Mouse (Mus musculus): Measurements from ENCODE around the gene Mad1l1. TPM values are rescaled to one million over a fixed set of nuclear protein-coding genes. Genes with fewer than 3 reads are reported as not detected.
A peak's percentile ranks its signal among the peaks of the same experiment; 100 is the strongest.

Mad1l1 gene
- polyA plus RNA-seq, 1 experiment from 2014 or later: 37.4 TPM

DNA sequence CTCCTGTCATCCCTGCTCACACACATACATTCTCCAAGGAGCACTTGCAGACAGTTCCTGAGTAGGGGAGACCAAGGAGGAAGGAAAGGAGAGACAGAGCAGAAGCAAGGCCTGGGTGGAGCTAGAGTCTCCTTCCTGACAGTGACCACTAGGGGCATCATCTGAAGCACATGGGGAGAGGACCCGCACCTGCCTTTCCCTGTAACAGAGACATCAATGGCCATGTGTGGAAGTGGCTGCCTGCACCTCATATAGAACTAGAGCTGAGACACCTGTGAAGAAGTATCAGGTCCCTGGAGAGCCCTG, 286.4 kb downstream of the Mad1l1 start:
- H3K27me3 ChIP-seq (ENCODE audit: control insufficient read depth, insufficient read depth, low read length): no peaks in the 10 kb centered on the region
- no peaks in the 10 kb centered on the region for H3K9me3 ChIP-seq (replicated peaks; ENCODE audit: control insufficient read depth, low read length)
- no peak overlapping the region for H3K4me3 ChIP-seq (replicated peaks; ENCODE audit: low read length)
- H3K36me3 ChIP-seq (ENCODE audit: control insufficient read depth, insufficient read depth, low read length): no peaks in the 10 kb centered on the region
- H3K27ac ChIP-seq (ENCODE audit: low read length): no peak overlapping the region
- no peak overlapping the region for H3K9ac ChIP-seq (ENCODE audit: low read length)
- H3K4me2 ChIP-seq (ENCODE audit: low read depth, low read length): no peak overlapping the region
- WGBS: 18% methylated on average over 1 of the region's 1 CpGs
- H3K4me1 ChIP-seq (ENCODE audit: control insufficient read depth, insufficient read depth, low read length): no peaks in the 10 kb centered on the region; the same call in 1 of the 2 replicates
- ATAC-seq (ENCODE audit: insufficient read depth, low FRiP score): no peak

DNA sequence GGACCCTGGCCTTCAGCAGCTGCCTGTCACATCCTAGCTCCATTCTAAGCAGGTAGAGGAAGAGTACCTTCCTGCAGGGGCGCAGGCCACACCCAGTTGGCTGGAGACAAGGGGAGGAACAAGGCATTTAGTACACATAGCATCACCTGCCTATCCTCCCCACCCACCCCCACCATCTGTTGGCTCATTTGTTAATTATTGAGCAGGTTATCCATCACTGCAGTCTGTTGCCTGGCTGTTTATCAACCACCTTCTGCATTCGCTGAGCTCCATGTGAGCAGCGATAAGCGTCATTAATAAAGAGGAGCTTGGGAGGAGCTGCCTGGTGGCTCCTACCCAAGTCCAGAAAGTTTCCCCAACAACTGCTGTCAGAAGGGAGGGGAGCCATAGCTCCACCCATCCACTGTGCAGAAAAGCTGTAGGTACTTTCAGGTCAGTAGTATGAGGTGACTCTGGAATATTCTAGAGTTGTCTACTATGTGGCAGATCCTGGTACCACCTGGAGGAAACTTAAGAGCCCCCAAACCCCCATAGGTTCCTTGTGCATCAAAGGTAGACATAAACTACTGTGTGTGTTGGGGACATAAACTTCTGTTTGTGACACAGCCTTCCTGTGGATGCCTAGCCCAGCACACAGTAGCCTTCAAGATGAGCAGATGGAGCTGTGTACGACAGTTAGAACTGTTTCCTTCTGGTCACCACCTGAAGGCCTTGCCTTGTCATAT, 286.9 kb downstream of the Mad1l1 start:
- Histone ChIP-seq H3K36me3 (ENCODE audit: control insufficient read depth, insufficient read depth, low read length) (no peaks in the 10 kb centered on the region), H3K4me3 (replicated peaks; ENCODE audit: low read length) (no peak overlapping the region), H3K4me1 (ENCODE audit: control insufficient read depth, insufficient read depth, low read length) (no peaks in the 10 kb centered on the region; the same call in 1 of the 2 replicates), H3K27me3 (ENCODE audit: control insufficient read depth, insufficient read depth, low read length) (no peaks in the 10 kb centered on the region), H3K9ac (ENCODE audit: low read length) (no peak overlapping the region), H3K27ac (ENCODE audit: low read length) (no peak overlapping the region), H3K4me2 (ENCODE audit: low read depth, low read length) (no peak overlapping the region), H3K9me3 (replicated peaks; ENCODE audit: control insufficient read depth, low read length) (no peaks in the 10 kb centered on the region)
- WGBS: 68% methylated on average over 5 of the region's 5 CpGs
- peak; percentile 48; the same call in 1 of the 2 replicates for ATAC-seq (ENCODE audit: insufficient read depth, low FRiP score)

DNA sequence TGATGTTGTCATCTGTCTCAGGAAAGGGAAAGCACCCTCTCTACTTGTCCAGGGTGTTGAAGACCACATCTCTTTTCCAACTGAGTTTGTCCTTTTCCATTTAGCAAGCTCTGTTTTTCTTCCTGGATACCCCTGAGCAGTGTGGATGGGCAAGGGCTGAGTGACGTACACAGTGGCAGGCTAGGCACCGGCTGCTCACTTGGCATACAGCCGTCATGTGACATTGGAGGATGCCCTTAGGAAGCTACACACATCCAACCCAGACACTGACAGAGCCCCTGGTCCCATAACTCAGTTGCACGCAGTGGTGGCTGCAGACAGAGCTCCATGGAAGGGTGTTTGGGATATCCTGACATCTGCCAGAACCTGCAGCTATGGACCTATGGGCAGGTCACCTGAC, 295.0 kb downstream of the Mad1l1 start:
- no peaks in the 10 kb centered on the region for H3K9me3 ChIP-seq (replicated peaks; ENCODE audit: control insufficient read depth, low read length)

DNA sequence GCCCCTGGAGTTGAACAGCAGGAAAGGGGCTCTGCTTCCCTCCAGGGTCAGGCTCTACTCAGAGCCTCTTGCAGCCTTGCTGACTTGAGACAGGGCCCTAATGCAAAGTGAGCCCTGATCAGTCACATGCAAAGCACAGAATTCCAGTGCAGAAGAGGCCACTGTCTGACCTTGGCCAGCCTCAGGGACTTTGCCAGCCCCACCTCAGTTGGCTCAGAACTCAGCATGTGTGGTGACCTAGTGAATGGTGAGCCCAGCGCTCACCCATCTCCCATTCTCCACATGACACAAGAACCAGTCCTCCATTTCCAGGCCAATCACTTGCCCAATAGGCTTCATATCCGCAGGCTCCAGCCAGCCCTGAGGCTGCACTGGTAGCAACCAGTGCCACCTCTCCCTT, 296.1 kb downstream of the Mad1l1 start:
- H3K9me3 ChIP-seq (replicated peaks; ENCODE audit: control insufficient read depth, low read length): no peaks in the 10 kb centered on the region
- no peak overlapping the region for H3K9ac ChIP-seq (ENCODE audit: low read length)
- ATAC-seq (ENCODE audit: insufficient read depth, low FRiP score): no peak
- no peaks in the 10 kb centered on the region for H3K36me3 ChIP-seq (ENCODE audit: control insufficient read depth, insufficient read depth, low read length)
- H3K27me3 ChIP-seq (ENCODE audit: control insufficient read depth, insufficient read depth, low read length): no peaks in the 10 kb centered on the region
- H3K27ac ChIP-seq (ENCODE audit: low read length): no peak overlapping the region
- no peaks in the 10 kb centered on the region for H3K4me1 ChIP-seq (ENCODE audit: control insufficient read depth, insufficient read depth, low read length)
- H3K4me2 ChIP-seq (ENCODE audit: low read depth, low read length): no peak overlapping the region
- 89% methylated on average over 2 of the region's 2 CpGs for WGBS
- no peak overlapping the region for H3K4me3 ChIP-seq (replicated peaks; ENCODE audit: low read length)

More for the DNA sequence above, 295.0 kb downstream of the Mad1l1 start:
- 94% methylated on average over 4 of the region's 4 CpGs for WGBS
- no peak for ATAC-seq (ENCODE audit: insufficient read depth, low FRiP score)
- Histone ChIP-seq H3K27me3 (ENCODE audit: control insufficient read depth, insufficient read depth, low read length) (no peaks in the 10 kb centered on the region), H3K4me3 (replicated peaks; ENCODE audit: low read length) (no peak overlapping the region), H3K9ac (ENCODE audit: low read length) (no peak overlapping the region), H3K27ac (ENCODE audit: low read length) (no peak overlapping the region), H3K36me3 (ENCODE audit: control insufficient read depth, insufficient read depth, low read length) (no peaks in the 10 kb centered on the region), H3K4me1 (ENCODE audit: control insufficient read depth, insufficient read depth, low read length) (no peaks in the 10 kb centered on the region), H3K4me2 (ENCODE audit: low read depth, low read length) (no peak overlapping the region)

DNA sequence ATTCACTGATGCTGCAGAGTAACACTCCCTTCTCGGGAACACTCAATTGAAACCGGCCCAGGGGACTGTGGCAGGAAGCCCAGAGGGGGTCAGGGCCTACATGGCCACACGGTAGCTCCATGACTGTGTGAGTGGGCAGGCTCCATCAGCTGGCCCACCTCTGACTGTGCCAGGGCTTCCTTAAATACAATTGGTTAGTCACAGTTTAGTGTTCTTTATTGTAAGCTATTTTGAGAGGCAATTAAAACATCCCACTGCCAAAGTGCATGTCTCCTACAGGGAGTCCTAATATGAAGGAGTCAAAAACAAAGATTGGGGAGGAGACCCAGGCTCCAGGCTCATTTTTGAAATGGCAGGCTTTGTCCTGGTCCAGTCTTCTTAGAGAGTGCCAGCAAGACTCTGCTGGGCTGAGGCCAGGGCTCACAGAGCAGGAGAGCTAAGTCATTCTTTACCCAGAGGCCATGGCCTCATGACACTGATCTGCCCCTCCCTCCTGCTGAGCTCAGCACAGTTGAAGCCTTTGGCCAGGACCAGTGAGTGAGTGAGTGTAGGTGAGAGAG, 297.3 kb downstream of the Mad1l1 start:
- ATAC-seq (ENCODE audit: insufficient read depth, low FRiP score): no peak; the same call in 1 of the 2 replicates
- H3K36me3 ChIP-seq (ENCODE audit: control insufficient read depth, insufficient read depth, low read length): no peaks in the 10 kb centered on the region
- 48% methylated on average over 3 of the region's 3 CpGs for WGBS
- no peak overlapping the region for H3K4me2 ChIP-seq (ENCODE audit: low read depth, low read length)
- H3K4me1 ChIP-seq (ENCODE audit: control insufficient read depth, insufficient read depth, low read length): no peaks in the 10 kb centered on the region
- H3K27ac ChIP-seq (ENCODE audit: low read length): no peak overlapping the region
- H3K27me3 ChIP-seq (ENCODE audit: control insufficient read depth, insufficient read depth, low read length): no peaks in the 10 kb centered on the region
- no peaks in the 10 kb centered on the region for H3K9me3 ChIP-seq (replicated peaks; ENCODE audit: control insufficient read depth, low read length)
- no peak overlapping the region for H3K4me3 ChIP-seq (replicated peaks; ENCODE audit: low read length)
- no peak overlapping the region for H3K9ac ChIP-seq (ENCODE audit: low read length)

DNA sequence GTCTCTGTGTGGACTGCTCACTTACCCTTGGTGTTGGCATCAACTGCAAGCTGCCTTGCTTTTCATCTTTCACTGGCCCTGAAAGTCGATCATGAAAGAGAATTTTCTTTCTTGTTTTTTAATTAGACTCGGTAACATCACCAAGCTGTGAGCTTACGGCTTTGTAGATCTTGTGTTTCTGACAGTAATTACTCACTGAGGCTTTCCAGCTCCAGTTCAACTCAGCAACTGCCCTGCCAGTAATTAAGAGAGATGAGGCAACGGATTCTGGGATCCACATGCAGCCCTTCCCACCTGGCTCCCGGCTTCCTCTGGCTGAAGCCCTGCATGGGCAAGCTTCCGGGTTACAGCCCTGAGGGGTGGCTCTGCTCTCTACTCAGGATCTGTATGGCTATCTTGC, 298.5 kb downstream of the Mad1l1 start:
- H3K4me2 ChIP-seq (ENCODE audit: low read depth, low read length): no peak overlapping the region
- no peaks in the 10 kb centered on the region for H3K27me3 ChIP-seq (ENCODE audit: control insufficient read depth, insufficient read depth, low read length)
- H3K4me1 ChIP-seq (ENCODE audit: control insufficient read depth, insufficient read depth, low read length): no peaks in the 10 kb centered on the region
- H3K36me3 ChIP-seq (ENCODE audit: control insufficient read depth, insufficient read depth, low read length): no peaks in the 10 kb centered on the region
- H3K27ac ChIP-seq (ENCODE audit: low read length): no peak overlapping the region
- H3K9me3 ChIP-seq (replicated peaks; ENCODE audit: control insufficient read depth, low read length): no peaks in the 10 kb centered on the region
- WGBS: 79% methylated on average over 6 of the region's 6 CpGs
- H3K4me3 ChIP-seq (replicated peaks; ENCODE audit: low read length): no peak overlapping the region
- no peak overlapping the region for H3K9ac ChIP-seq (ENCODE audit: low read length)
- ATAC-seq (ENCODE audit: insufficient read depth, low FRiP score): no peak

DNA sequence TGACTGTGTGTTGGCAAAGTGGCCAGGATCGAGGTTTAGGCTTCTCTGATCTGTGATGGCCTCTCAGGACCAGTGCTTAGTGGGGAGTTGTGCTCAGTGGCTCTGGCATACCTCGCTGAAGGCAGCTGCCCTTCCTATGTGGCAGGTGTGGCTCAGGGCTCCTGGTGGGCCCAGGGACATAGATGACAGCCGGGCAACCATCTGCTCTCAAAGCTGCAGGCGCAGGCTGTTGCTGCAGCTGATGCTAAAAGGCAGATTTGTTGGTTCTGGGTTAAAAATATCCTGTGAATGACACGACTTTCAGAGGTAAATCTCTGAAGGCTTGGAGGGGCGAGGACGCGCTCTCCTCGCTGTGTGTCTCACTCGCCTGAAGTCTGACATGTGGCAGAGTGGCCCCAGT, 299.6 kb downstream of the Mad1l1 start:
- 81% methylated on average over 10 of the region's 10 CpGs for WGBS
- H3K4me3 ChIP-seq (replicated peaks; ENCODE audit: low read length): no peak overlapping the region

DNA sequence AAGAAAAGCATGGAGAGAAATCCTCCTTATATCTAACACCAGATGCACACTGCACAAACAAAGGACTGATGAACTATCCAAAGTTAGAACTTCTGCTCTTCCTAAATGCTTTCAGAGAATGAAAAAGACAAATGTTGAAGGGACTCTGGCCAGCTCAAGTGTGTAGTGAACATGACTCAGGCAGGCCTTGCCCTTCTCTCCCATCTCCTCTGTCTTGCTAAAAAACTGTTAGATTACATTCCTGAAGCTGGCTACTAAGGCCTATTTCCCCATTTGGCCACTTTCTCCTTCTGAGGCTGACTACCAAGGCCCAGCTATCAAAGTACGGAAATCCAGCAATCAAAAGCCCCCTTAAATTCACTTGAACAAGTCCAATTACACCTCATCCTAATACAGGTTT, 301.7 kb downstream of the Mad1l1 start:
- no peaks in the 10 kb centered on the region for H3K4me1 ChIP-seq (ENCODE audit: control insufficient read depth, insufficient read depth, low read length)
- H3K9ac ChIP-seq (ENCODE audit: low read length): no peak overlapping the region
- H3K9me3 ChIP-seq (replicated peaks; ENCODE audit: control insufficient read depth, low read length): no peaks in the 10 kb centered on the region
- H3K27me3 ChIP-seq (ENCODE audit: control insufficient read depth, insufficient read depth, low read length): no peaks in the 10 kb centered on the region
- no peak overlapping the region for H3K27ac ChIP-seq (ENCODE audit: low read length)
- ATAC-seq (ENCODE audit: insufficient read depth, low FRiP score): no peak
- no peaks in the 10 kb centered on the region for H3K36me3 ChIP-seq (ENCODE audit: control insufficient read depth, insufficient read depth, low read length)
- no peak overlapping the region for H3K4me3 ChIP-seq (replicated peaks; ENCODE audit: low read length)
- H3K4me2 ChIP-seq (ENCODE audit: low read depth, low read length): no peak overlapping the region
- 100% methylated on average over 1 of the region's 1 CpGs for WGBS

More for the DNA sequence above, 299.6 kb downstream of the Mad1l1 start:
- H3K27ac ChIP-seq (ENCODE audit: low read length): no peak overlapping the region
- H3K36me3 ChIP-seq (ENCODE audit: control insufficient read depth, insufficient read depth, low read length): no peaks in the 10 kb centered on the region
- H3K27me3 ChIP-seq (ENCODE audit: control insufficient read depth, insufficient read depth, low read length): no peaks in the 10 kb centered on the region
- no peak for ATAC-seq (ENCODE audit: insufficient read depth, low FRiP score)
- no peaks in the 10 kb centered on the region for H3K4me1 ChIP-seq (ENCODE audit: control insufficient read depth, insufficient read depth, low read length)
- no peak overlapping the region for H3K9ac ChIP-seq (ENCODE audit: low read length)
- no peaks in the 10 kb centered on the region for H3K9me3 ChIP-seq (replicated peaks; ENCODE audit: control insufficient read depth, low read length)
- no peak overlapping the region for H3K4me2 ChIP-seq (ENCODE audit: low read depth, low read length)

DNA sequence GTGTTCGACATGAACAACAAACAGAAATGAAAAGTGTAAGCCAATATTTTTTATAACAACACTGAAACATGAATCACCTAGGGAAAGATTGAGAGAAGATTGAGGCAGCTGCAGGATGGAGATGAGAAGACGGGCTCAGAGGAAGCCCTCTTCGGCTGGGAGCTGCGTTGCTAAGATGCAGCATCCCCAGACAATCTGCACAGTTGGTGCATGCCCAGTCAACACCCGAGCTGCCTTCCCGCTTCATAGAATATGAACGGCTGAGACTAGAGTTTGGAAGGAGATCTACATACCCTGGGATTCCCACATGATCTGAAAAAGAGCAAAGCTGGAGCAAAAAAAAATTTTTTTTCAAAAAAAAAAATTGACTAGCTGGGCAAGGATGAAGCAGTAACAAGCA, 302.6 kb downstream of the Mad1l1 start:
- Histone ChIP-seq H3K27ac (ENCODE audit: low read length) (no peak overlapping the region), H3K27me3 (ENCODE audit: control insufficient read depth, insufficient read depth, low read length) (no peaks in the 10 kb centered on the region), H3K36me3 (ENCODE audit: control insufficient read depth, insufficient read depth, low read length) (no peaks in the 10 kb centered on the region), H3K9ac (ENCODE audit: low read length) (no peak overlapping the region), H3K4me1 (ENCODE audit: control insufficient read depth, insufficient read depth, low read length) (no peaks in the 10 kb centered on the region), H3K4me2 (ENCODE audit: low read depth, low read length) (no peak overlapping the region), H3K4me3 (replicated peaks; ENCODE audit: low read length) (no peak overlapping the region), H3K9me3 (replicated peaks; ENCODE audit: control insufficient read depth, low read length) (no peaks in the 10 kb centered on the region)
- WGBS: 84% methylated on average over 7 of the region's 7 CpGs
- ATAC-seq (ENCODE audit: insufficient read depth, low FRiP score): no peak

Measured in stomach, embryonic 16.5 days (tissue).